In genomic region chr10:99203577-99204487, GRCm38 (mm10) we compare ENCODE assay signal across 8 mouse cellular contexts. TPM values are rescaled to one million over a fixed set of nuclear protein-coding genes. Genes with fewer than 3 reads are reported as not detected.
DNase-seq lines count a peak whose midpoint lies in the region; ATAC-seq and TF ChIP-seq lines count a peak whose summit lies in the region.

No protein-coding gene starts in this region.

- peaks cover 28% of the 10 kb centered on the region for H3K4me1 ChIP-seq in forebrain, embryonic 15.5 days
- peaks cover 12% of the 10 kb centered on the region; the same call in 1 of the 2 replicates for H3K4me1 ChIP-seq in liver, postnatal 0 days (ENCODE audit: insufficient read depth)

- DNase-seq in thymus, postnatal 0 days (ENCODE audit: low spot score), result peak; percentile 40
- DNase-seq in thymus, postnatal 4 days, result no peak
- peak; percentile 21 for DNase-seq in induced T-regulatory cell, adult 2 months (ENCODE audit: low read depth)
- DNase-seq in liver, postnatal 0 days, result no peak
- no peak for DNase-seq in spleen, adult 18-20 months
- DNase-seq in B cell, adult 2 months, result no peak

- no peaks in the 10 kb centered on the region for H3K9me3 ChIP-seq in forebrain, embryonic 15.5 days
- H3K9me3 ChIP-seq in liver, postnatal 0 days (ENCODE audit: low read length), result no peaks in the 10 kb centered on the region

- no peaks in the 10 kb centered on the region for H3K27me3 ChIP-seq in forebrain, embryonic 15.5 days
- no peaks in the 10 kb centered on the region for H3K27me3 ChIP-seq in liver, postnatal 0 days (ENCODE audit: insufficient read depth, low read length)

- peak overlapping the region; percentile 29 for H3K4me3 ChIP-seq in forebrain, embryonic 15.5 days
- H3K4me3 ChIP-seq in liver, postnatal 0 days (ENCODE audit: low read depth, low read length), result peak overlapping the region; percentile 37

- ATAC-seq in forebrain, embryonic 15.5 days (replicated peaks), result peak; percentile 52; the same call in 1 of the 2 replicates
- peak; percentile 12; the same call in 1 of the 2 replicates for ATAC-seq in liver, postnatal 0 days
- ATAC-seq in neutrophil, adult 5-6 weeks (ENCODE audit: extremely low read depth, insufficient number of reproducible peaks, low FRiP score, poor library complexity, severe bottlenecking), result peak; percentile 13; the same call in 1 of the 2 replicates

- H3K36me3 ChIP-seq in forebrain, embryonic 15.5 days, result no peaks in the 10 kb centered on the region
- no peaks in the 10 kb centered on the region for H3K36me3 ChIP-seq in liver, postnatal 0 days (replicated peaks; ENCODE audit: insufficient read depth, low read length)

- H3K27ac ChIP-seq in forebrain, embryonic 15.5 days (replicated peaks), result no peak overlapping the region
- peak overlapping the region; percentile 84 for H3K27ac ChIP-seq in liver, postnatal 0 days (ENCODE audit: low read depth)

- peak overlapping the region; percentile 29; the same call in 1 of the 2 replicates for H3K9ac ChIP-seq in forebrain, embryonic 15.5 days (replicated peaks)
- peak overlapping the region; percentile 56 for H3K9ac ChIP-seq in liver, postnatal 0 days (replicated peaks)

- no peak for TF ChIP-seq EP300 in liver, postnatal 0 days (IDR thresholded peaks at IDR 0.05; ENCODE audit: low read depth)

- WGBS in forebrain, embryonic 15.5 days, result 3% methylated on average over 29 of the region's 29 CpGs
- 15% methylated on average over 29 of the region's 29 CpGs for WGBS in liver, postnatal 0 days (ENCODE audit: insufficient replicate concordance)

- no peak for TF ChIP-seq CTCF in liver, postnatal 0 days (IDR thresholded peaks at IDR 0.05; ENCODE audit: low read depth)

- H3K4me2 ChIP-seq in forebrain, embryonic 15.5 days (replicated peaks), result peak overlapping the region; percentile 46
- peak overlapping the region; percentile 72 for H3K4me2 ChIP-seq in liver, postnatal 0 days (ENCODE audit: low read depth, low read length)

RNA-seq across cellular contexts. Expression of gene Dusp6, which starts 59.2 kb away (rescaled TPM):
- 33.7 and 34.4 TPM in 2 replicates for polyA plus RNA-seq in thymus, postnatal 0 days (2015; fragmentation: Nextera tagmentation; extraction: Ambion mirVana)
- 33.3 and 36.4 TPM in 2 replicates for polyA plus RNA-seq in forebrain, embryonic 15.5 days (2015; fragmentation: Nextera tagmentation; extraction: Ambion mirVana)
- polyA plus RNA-seq in liver, postnatal 0 days (2015; fragmentation: Nextera tagmentation; extraction: Ambion mirVana), result 15.4 and 16.8 TPM in 2 replicates
- 136 and 143 TPM in 2 replicates for total RNA-seq in neutrophil, adult 5-6 weeks (2017)

Comparison
In these comparisons a context has a peak if more than half of its experiments do, and no peak if none do; other contexts are left out.
1. DNase-seq: peak in thymus, postnatal 0 days (single experiment) and induced T-regulatory cell, adult 2 months (single experiment); none in thymus, postnatal 4 days (single experiment), liver, postnatal 0 days (single experiment), spleen, adult 18-20 months (0 of 2) and B cell, adult 2 months (0 of 2).
2. Peak in every context shown above with its lines, with median percentiles within 50 percentile points of each other: ATAC-seq.